Mouse (Mus musculus) urinary bladder, postnatal 4 days (tissue): Measurements from ENCODE around the gene Ppdpf.

ENCODE experiments used
- DNase-seq, 2 experiments: peaks; one replicate each; pipeline ENCODE4 v3.0.0; 2021 to 2022; ENCODE audit warnings: low spot score in 2 of 2

Ppdpf gene

DNA sequence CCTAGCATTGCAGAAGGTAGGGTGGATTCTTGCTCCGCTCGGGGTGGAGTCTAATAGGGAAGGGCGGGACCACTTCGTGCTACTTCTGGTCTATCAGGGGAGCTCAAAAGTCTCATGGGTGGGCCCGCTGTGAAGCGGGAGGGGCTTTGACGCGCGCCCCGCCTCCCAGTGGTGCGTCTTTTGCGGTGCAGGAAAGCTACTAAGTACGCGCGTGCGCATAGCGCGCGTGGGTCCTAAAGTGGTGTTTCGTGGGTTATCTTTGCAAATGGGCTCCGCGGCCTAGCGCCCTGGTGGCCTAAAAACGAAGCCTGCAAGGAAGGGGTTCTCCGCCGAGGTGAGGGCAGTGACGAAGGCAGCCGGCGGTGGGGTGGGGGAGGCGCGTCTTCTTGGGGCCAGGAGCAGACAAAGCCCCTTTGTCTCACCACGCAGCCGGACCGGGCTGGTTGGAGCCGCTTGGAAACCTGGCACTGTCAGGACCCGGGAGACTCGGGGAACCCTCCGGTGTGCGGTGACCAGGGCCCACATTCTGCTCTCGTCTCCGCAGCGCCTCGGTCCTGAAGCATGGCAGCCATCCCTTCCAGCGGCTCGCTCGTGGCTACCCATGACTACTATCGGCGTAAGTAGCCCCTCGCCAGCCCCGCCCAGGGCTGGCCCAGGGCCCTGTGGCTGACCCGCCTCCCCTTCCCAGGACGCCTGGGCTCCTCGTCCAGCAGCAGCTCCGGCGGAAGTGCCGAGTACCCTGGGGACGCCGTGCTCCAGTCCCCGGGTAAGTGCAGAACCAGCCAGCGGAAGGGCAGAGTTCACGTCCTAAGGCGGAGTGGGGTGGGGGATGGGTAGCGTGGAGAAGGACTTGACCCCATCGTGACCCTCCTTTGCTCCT lies at the start of gene Ppdpf:
Ppdpf (plus strand) TSS at position 127 of the 880 bp plus-strand sequence.
- DNase-seq = peak; percentile 90 to 92

DNA sequence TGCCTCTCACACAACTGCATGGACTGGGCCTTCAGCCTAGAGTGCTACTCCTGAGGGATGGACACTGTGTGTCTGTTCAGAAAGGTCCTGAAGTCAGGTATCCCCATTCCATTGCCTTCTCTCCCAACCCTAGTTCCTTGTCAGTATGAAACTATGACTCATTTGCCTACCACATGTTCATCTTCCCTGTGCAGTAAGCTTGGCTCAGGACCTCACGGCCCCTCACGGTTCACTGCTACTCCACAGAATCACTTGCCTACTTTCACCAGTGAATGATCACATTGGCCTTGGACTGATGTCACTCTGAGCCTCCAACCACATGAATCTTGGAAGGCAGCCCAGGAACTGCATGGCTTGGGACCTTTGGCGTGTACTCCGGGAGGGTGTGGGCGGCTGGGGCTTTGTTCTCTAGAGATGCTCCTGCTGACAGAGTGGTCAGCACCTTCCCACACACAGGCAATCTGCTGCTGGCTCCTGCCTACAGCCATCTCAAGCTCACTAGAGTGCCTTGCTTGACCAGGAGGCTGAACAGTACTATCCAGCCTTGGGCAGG lies 47.3 kb upstream of the Ppdpf start:
- no peak for DNase-seq

- DNase-seq = no peak
Observed at GRCm38 (mm10) chr2:181142703-181143135, 44.3 kb upstream of the Ppdpf start.

DNA sequence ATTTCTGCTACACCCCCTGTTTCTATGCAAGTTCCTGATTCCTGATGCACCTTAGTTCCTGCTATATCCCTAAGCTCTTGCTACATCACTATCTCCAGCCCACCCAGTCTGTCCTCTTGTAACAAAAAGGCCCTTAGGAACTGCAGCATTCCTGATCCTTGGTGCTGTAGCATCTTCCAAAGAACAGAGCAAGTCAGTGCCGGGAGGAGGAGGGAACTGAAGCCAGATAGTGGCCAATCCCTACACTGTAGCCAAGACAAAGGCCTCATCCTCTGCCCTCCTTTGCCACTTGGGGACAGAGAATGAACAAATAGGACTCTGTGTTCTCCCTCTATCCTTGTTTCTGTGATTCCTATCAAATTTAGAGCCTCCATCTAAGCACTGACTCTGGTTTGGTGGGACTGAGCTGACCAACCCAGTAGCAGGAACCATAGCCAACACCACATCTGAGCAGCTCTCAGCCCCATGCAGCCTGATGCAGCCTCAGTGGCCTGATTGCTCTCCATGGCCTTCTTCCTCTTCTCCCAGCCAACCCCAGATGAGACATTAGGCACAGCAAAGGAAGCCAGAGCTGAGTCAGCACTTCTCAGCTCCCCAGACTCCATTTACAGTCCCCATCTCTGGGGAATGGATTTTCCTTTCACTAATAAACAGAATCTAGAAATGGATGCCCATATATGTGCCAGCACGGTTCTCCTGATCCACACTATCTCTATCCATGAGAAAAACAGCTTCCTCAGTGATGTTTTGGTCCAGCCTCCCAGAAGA lies 43.4 kb upstream of the Ppdpf start:
- DNase-seq = no peak

- DNase-seq = no peak
Observed at GRCm38 (mm10) chr2:181144675-181145074, 42.4 kb upstream of the Ppdpf start.

- DNase-seq = no peak
Observed at GRCm38 (mm10) chr2:181146976-181147545, 40.0 kb upstream of the Ppdpf start.

- no peak for DNase-seq
Observed at GRCm38 (mm10) chr2:181147546-181148317, 39.3 kb upstream of the Ppdpf start.

DNA sequence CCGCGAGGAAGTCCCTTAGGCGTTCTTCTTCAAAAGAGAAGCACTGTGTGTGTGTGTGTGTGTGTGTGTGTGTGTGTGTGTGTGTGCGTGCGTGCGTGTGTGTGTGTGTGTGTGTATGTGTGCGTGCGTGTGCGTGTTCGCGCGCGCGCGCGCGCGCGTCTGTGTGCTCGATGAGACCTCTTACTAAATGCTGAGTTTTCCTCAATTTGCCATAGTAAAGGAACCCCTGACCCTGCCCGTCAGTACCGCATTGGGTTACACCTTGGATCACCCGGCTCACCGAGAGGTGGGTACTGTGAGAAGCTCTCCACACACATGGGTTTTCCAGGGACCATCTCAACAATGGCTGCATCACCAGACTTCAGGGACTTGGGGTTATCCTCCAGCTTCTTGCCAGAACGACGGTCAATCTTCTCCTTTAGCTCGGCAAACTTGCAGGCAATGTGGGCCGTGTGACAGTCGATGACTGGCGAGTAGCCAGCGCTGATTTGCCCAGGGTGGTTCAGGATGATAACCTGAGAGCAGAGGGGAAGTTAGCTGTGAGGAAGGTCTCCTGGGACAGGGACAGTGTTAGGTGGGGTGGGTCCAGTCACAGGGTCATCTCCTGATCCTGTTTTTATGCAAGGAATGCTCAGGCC lies 38.6 kb upstream of the Ppdpf start:
- no peak for DNase-seq

DNA sequence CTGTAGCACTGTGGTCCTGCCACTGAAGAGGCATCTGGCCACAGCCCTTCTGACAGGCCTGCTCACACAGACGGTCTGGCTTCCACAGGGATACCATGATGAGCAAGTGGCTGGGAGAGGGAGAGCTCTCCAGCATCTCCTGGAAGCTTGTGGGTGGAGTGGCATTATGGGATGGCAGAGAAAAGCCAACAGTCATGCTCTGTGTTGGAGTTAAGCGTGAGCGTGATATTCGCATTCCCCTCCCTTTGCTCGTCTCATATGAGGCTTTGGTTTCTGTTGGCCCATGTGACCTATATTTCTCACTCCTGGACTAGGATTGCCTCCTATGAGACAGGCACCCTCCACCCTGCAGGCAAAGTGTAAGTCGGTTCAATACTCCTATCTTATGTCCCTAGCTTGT lies 36.8 kb upstream of the Ppdpf start:
- DNase-seq = no peak

DNA sequence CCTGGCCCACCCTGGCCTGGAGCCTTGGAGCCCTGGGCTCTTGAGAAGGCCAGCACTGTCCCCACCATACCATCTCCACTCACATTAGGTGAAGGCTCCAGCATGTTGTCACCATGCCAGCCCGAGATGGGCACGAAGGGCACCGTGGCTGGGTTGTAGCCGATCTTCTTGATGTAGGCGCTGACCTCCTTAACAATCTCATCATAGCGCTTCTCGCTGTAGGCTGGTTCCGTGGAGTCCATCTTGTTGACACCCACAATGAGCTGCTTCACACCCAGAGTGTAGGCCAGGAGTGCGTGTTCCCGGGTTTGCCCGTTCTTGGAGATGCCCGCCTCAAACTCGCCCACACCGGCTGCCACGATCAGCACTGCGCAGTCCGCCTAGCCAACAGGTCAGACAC lies 34.3 kb upstream of the Ppdpf start:
- DNase-seq = no peak

DNA sequence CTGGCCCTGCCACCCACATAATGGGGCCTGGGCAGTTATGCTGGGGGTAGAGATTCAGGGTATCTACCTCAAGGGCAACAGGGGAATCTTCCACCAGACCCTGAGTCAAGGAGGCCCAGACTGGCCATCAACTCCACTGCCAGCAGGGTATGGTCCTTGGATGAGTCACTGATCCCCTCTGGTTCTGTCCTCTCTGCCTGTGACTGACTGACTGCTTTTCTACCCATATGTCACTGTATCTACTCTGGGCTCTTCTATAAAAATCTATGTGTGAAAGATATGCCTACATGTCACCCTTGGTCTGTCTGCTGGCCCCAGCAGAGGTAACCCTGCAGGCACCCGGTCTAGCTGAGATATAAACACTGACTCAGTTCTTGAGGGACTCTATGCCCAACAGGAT lies 33.9 kb upstream of the Ppdpf start:
- DNase-seq = no peak

DNA sequence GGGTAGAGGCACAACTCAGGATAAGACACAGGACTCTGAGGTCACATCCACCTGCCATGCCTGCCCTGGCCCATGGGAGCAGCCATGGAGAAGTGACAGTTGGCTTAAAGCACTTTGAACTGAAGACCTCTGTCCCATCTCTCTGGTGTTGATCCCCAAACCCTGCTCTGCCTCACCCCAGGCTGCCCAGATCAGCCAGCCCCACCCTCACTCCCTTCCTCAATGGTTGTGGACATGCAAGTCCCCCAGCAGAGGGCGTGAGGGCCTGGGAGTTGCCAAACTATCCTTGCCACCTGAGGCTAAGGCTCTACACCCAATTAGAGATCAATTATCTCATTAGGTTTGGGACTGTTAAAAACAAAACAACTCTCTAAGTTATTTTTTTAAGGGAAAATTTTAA lies 33.2 kb upstream of the Ppdpf start:
- no peak for DNase-seq

- DNase-seq = no peak
Observed at GRCm38 (mm10) chr2:181154361-181154760, 32.7 kb upstream of the Ppdpf start.

GRCm38 (mm10) chr2:181154831-181155415 lies 32.1 kb upstream of the Ppdpf start:
- no peak for DNase-seq

DNA sequence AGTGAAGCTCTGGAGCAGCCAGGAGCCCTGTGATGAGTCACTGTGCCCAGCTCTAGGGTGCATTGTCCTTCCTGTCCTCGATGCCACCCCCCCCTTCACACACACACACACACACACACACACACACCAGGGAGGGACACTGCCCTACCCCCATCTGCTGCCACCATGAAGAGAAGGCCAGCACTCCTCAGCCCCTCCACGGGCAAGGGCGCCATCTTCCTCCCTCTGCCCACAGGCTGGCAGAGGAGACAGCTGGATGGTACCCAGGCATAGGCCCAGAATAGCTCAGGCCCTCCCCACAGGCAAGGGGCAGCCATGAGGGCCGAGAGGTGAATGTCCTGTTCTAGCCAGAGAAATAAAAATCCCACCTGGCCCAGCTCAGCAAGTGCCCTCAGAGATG lies 31.2 kb upstream of the Ppdpf start:
- DNase-seq = no peak

GRCm38 (mm10) chr2:181156248-181157121 lies 30.6 kb upstream of the Ppdpf start, which contains the start of gene Eef1a2:
Eef1a2 (minus strand) TSS chr2:181157014.
- no peak for DNase-seq

DNA sequence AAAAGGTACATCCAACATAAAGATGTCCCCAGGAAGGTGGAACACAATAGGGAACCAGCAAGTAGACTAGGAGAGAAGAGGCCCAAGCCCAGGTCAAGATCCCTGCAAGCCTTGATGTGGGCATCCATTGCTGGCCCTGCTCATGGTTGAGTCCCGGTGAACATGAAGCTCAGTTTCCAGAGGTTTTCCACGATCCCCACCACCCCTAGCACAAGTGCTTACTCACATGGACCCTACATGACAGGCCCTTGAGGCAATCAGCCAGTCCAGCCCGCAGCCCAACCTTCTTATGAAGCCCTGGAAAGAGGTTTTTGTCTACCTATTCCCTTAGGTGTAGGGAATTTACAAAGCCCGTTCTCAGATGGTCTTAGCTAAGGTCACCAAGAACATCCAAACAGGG lies 29.9 kb upstream of the Ppdpf start:
- DNase-seq = no peak

DNA sequence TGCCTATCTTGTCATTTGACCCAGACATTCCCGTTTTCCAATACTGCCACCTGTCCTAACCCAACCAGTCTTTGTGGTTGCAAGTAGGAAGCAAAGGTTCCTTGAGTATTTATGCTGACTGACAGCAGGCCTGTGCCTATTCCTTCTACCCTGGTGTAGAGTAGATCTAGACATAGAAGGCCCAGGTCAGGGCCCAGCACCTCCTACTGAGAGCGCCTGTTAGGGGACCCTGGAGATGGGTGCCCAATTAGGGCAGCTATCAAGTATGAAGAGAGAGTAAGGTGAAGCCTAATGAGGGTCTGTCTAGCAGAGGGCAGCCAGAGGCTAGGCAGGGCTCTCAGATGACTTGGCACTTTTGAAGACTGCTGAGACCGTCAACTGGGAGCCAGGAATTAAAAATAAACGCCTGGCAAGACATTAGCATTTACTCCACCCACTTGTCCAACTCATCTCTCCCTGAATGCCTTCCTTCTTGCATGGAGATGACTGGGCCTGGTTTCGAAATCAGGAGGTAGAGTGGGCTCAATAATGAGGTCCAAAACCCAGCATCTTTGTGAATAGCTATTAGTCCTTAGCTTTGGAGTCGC lies 29.2 kb upstream of the Ppdpf start:
- no peak for DNase-seq

GRCm38 (mm10) chr2:181158471-181158870 lies 28.6 kb upstream of the Ppdpf start:
- DNase-seq = no peak
